Mouse (Mus musculus) hindbrain, postnatal 0 days (tissue): ENCODE data around the gene 1700001C02Rik. TPM values are rescaled to one million over a fixed set of nuclear protein-coding genes. Genes with fewer than 3 reads are reported as not detected.

ENCODE experiments used
- ATAC-seq: fragments of 200-750 bp; cut with Nextera tagmentation; 2 replicates; pipeline ENCODE4 v1.8.0; 2017; ENCODE audit warnings: mild to moderate bottlenecking, moderate TSS enrichment, moderate library complexity
- DNase-seq: peaks from one replicate; pipeline ENCODE4 v3.0.0-alpha.2; 2015; ENCODE audit warnings: low spot score
- H3K27ac ChIP-seq: fragments of 300-500 bp; sonication (generic); 2 replicates; pipeline ENCODE4 v1.5.1; 2014; ENCODE audit warnings: mild to moderate bottlenecking
- H3K27me3 ChIP-seq: fragments of 300-500 bp; sonication (generic); 2 replicates; pipeline ENCODE4 v1.6.1; 2014; ENCODE audit warnings: low read length, mixed read lengths; ENCODE audit not compliant: insufficient read depth
- H3K36me3 ChIP-seq: fragments of 300-500 bp; sonication (generic); 2 replicates; pipeline ENCODE4 v1.6.1; 2014; ENCODE audit warnings: low read length, mixed read lengths; ENCODE audit not compliant: insufficient read depth
- H3K4me1 ChIP-seq: fragments of 300-500 bp; sonication (generic); 2 replicates; pipeline ENCODE4 v1.6.1; 2014; ENCODE audit warnings: antibody characterized with exemption, low read length, mixed read lengths; ENCODE audit not compliant: insufficient read depth
- H3K4me2 ChIP-seq: fragments of 300-500 bp; sonication (generic); 2 replicates; pipeline ENCODE4 v1.6.1; 2014; ENCODE audit warnings: low read depth, mild to moderate bottlenecking, low read length, moderate library complexity, mixed read lengths
- H3K4me3 ChIP-seq: fragments of 300-500 bp; sonication (generic); 2 replicates; pipeline ENCODE4 v1.5.1; 2014; ENCODE audit warnings: low read length
- H3K9ac ChIP-seq: fragments of 300-500 bp; sonication (generic); replicated peaks from 2 replicates; pipeline ENCODE4 v1.6.1; 2014; ENCODE audit warnings: mild to moderate bottlenecking, low read length, moderate library complexity, mixed read lengths
- H3K9me3 ChIP-seq: fragments of 300-500 bp; sonication (generic); 2 replicates; pipeline ENCODE4 v1.6.1; 2016; ENCODE audit warnings: low read length, mixed read lengths
- CTCF ChIP-seq: IDR thresholded peaks from 2 replicates; pipeline ENCODE4 v1.5.1; 2016; ENCODE audit warnings: antibody characterized with exemption, control low read depth, low read depth
- WGBS: fragments of 180-500 bp; shearing (Covaris S2); extraction: QIAGEN DNeasy Blood & Tissue Kit; methylation state at CpG from one replicate; pipeline ENCODE4 v1.1.7; 2014; 5-methylcytosine and 5-hydroxymethylcytosine counted together
- polyA plus RNA-seq: library from polyadenylated mRNA; unstranded; fragments of >200 nt; fragmentation: Nextera tagmentation; extraction: Ambion mirVana; gene quantifications from 2 replicates; pipeline ENCODE4 v1.2.1, GENCODE M21; 2015
- total RNA-seq: library from RNA; depleted of rRNA; stranded (reverse); fragments of >200 nt; gene quantifications from 2 replicates; pipeline ENCODE4 v1.2.3, GENCODE M21; 2014; rRNA removed

The 1700001C02Rik gene
- total and polyA plus RNA-seq, 2 experiments from 2014 or later: 3.4 TPM; not detected in 1

DNA sequence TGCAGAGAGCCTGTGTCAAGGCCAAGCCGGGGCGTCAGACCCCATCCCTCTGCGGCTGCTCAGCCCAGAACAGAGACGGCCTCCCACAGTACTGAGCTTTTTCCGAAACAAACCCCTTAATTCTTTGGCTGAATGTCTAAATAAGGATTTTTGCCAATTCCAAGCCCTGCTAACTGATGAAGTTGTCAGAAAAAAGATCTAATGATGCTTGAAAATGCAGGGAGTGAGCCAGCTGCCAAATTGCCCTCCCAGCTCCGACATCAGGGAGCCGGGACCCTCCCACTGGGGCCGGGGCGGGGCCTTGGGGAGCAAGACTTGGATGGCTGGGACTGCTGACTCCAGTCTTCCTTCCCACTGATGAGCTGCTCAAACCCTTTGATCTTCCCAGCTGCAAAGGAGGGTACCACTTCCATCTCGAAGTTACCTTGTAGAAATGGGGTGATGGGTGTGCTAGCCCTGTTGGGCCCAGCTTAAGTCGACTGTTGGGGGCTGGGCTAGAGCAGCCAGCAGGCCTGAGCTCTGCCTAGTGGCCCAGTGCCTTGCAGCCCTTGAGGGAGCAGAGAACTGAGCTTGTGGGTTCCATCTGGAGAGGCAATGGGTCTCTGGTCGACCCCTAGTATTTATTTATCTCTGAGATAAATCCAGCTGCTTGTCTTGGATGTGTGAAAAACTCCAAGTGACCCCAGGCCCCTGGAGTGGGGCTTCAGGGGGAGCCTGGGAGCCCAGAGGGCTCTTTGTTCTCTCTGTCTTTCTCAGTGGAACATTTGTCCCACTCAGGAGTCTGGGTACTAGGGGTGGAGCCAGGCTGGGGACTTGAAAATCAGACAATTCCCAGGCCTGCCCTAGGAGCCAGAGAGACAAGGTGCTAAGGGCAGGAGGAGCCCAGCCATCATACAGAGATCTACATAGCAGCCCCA is 60.3 kb downstream of the 1700001C02Rik start:
- H3K27ac ChIP-seq: no peak overlapping the region
- no peak for TF ChIP-seq CTCF
- H3K9ac ChIP-seq: no peak overlapping the region
- H3K36me3 ChIP-seq: no peaks in the 10 kb centered on the region
- 18% methylated on average over 12 of the region's 12 CpGs for WGBS
- no peak overlapping the region for H3K4me3 ChIP-seq
- H3K4me1 ChIP-seq: peaks cover 4% of the 10 kb centered on the region; the same call in 1 of the 2 replicates
- DNase-seq: peak; percentile 69
- H3K27me3 ChIP-seq: no peaks in the 10 kb centered on the region
- H3K4me2 ChIP-seq: no peak overlapping the region
- peak; percentile 75 for ATAC-seq
- no peaks in the 10 kb centered on the region for H3K9me3 ChIP-seq

DNA sequence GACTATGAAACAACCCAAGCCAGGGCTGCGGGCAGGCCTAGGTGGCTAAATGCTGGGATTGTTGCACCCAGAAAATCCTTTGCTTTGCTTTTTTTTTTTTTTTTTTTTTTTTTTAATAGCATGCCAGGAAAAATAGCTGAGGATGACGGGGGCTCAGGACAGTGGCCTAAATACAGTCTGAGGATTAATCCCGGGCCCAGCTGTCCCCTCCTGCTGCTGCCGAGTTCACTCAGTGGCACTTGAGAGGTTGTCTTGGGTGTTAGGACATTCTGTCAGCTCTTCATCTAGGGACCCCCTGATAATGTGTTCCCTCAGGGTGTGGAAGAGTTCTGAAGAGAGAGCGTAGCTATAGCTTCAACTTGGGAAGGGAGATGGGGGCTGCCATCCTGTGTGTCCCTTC is 61.3 kb downstream of the 1700001C02Rik start:
- TF ChIP-seq CTCF: no peak
- Histone ChIP-seq H3K4me3 (no peak overlapping the region), H3K36me3 (no peaks in the 10 kb centered on the region), H3K9ac (no peak overlapping the region), H3K27me3 (no peaks in the 10 kb centered on the region), H3K9me3 (no peaks in the 10 kb centered on the region), H3K4me1 (peaks cover 4% of the 10 kb centered on the region; the same call in 1 of the 2 replicates), H3K4me2 (no peak overlapping the region), H3K27ac (no peak overlapping the region)
- DNase-seq (no peak), ATAC-seq (no peak)
- 75% methylated on average over 5 of the region's 5 CpGs for WGBS

DNA sequence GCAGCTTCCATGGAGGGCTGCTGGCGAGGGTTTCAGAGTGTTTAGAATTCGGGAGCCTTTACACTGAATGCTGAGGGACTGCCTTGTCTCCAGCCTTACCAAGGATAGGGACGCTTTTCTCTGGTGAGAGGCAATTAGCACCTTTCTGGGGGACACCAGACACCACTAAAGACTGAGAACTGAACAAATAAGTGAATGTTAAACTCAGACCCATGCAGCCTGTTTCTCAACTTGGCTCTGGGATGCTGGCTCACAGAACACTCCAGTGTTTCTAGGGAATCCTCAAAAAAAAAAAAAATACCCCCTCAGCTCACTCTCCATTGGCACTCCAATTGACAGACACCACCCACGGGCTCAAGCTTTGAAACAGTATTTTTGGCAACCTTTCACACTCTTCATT is 63.1 kb downstream of the 1700001C02Rik start:
- Histone ChIP-seq H3K27me3 (no peaks in the 10 kb centered on the region), H3K27ac (no peak overlapping the region), H3K4me1 (peaks cover 4% of the 10 kb centered on the region; the same call in 1 of the 2 replicates), H3K4me3 (no peak overlapping the region), H3K4me2 (no peak overlapping the region), H3K36me3 (no peaks in the 10 kb centered on the region), H3K9me3 (no peaks in the 10 kb centered on the region), H3K9ac (no peak overlapping the region)
- 26% methylated on average over 4 of the region's 4 CpGs for WGBS
- DNase-seq (no peak), ATAC-seq (no peak)
- no peak for TF ChIP-seq CTCF

Other genes with a start within 250 kb of the 1700001C02Rik start
- 99.5 and 108 TPM in 2 replicates for gene Selenoi, start 233.5 kb upstream of the 1700001C02Rik start, total RNA-seq
- 20.7 and 23.1 TPM in 2 replicates for gene Selenoi, start 233.5 kb upstream of the 1700001C02Rik start, polyA plus RNA-seq
- gene Drc1, start 184.7 kb upstream of the 1700001C02Rik start, total RNA-seq: 4.6 and 4.9 TPM in 2 replicates
- gene Drc1, start 184.7 kb upstream of the 1700001C02Rik start, polyA plus RNA-seq: 6.6 TPM in 2 replicates
- gene Otof, start 4.1 kb upstream of the 1700001C02Rik start, total RNA-seq: 12.2 and 13.0 TPM in 2 replicates
- 5.5 and 7.1 TPM in 2 replicates for gene Otof, start 4.1 kb upstream of the 1700001C02Rik start, polyA plus RNA-seq
- gene Cib4, start 79.8 kb downstream of the 1700001C02Rik start, total RNA-seq: not detected in 2 replicates
- gene Cib4, start 79.8 kb downstream of the 1700001C02Rik start, polyA plus RNA-seq: not detected in 2 replicates
- 23.2 and 30.3 TPM in 2 replicates for gene Kcnk3, start 122.1 kb downstream of the 1700001C02Rik start, total RNA-seq
- gene Kcnk3, start 122.1 kb downstream of the 1700001C02Rik start, polyA plus RNA-seq: 11.5 and 12.7 TPM in 2 replicates
- gene Slc35f6, start 181.9 kb downstream of the 1700001C02Rik start, total RNA-seq: 70.6 and 95.8 TPM in 2 replicates
- gene Slc35f6, start 181.9 kb downstream of the 1700001C02Rik start, polyA plus RNA-seq: 29.6 and 31.3 TPM in 2 replicates
- 27.8 and 28.1 TPM in 2 replicates for gene Cenpa, start 200.7 kb downstream of the 1700001C02Rik start, total RNA-seq
- 53.4 and 63.2 TPM in 2 replicates for gene Cenpa, start 200.7 kb downstream of the 1700001C02Rik start, polyA plus RNA-seq
- gene Dpysl5, start 245.5 kb downstream of the 1700001C02Rik start, total RNA-seq: 261 and 286 TPM in 2 replicates
- 120 and 148 TPM in 2 replicates for gene Dpysl5, start 245.5 kb downstream of the 1700001C02Rik start, polyA plus RNA-seq